Mouse (Mus musculus) small intestine, adult 2 months (tissue): Measurements from ENCODE around the gene H2-DMa. TPM values are rescaled to one million over a fixed set of nuclear protein-coding genes. Genes with fewer than 3 reads are reported as not detected.

Experiments used
- H3K27ac ChIP-seq: fragments of 200-500 bp; 2 replicates; pipeline ENCODE4 v1.5.1; 2012; ENCODE audit warnings: low read depth, low read length, control low read depth, inconsistent platforms; ENCODE audit not compliant: insufficient read depth
- H3K27me3 ChIP-seq: fragments of 200-500 bp; 2 replicates; pipeline ENCODE4 v1.6.1; 2012; ENCODE audit warnings: mild to moderate bottlenecking, moderate library complexity, low read length, inconsistent platforms; ENCODE audit not compliant: control insufficient read depth, insufficient read depth
- H3K36me3 ChIP-seq: fragments of 200-500 bp; 2 replicates; pipeline ENCODE4 v1.6.1; 2012; ENCODE audit warnings: mild to moderate bottlenecking, low read length, control low read depth, inconsistent platforms; ENCODE audit not compliant: control insufficient read depth, insufficient read depth
- H3K4me1 ChIP-seq: fragments of 200-500 bp; 2 replicates; pipeline ENCODE4 v1.6.1; 2012; ENCODE audit warnings: low read length, inconsistent platforms, mixed read lengths; ENCODE audit not compliant: control insufficient read depth, insufficient read depth, insufficient read length
- H3K4me3 ChIP-seq: fragments of 200-500 bp; 2 replicates; pipeline ENCODE4 v1.5.1; 2012; ENCODE audit warnings: low read depth, mild to moderate bottlenecking, control low read depth, inconsistent platforms, low read length, moderate library complexity
- CTCF ChIP-seq: fragments of 200-500 bp; IDR thresholded peaks from 2 replicates; pipeline ENCODE4 v1.5.1; 2012; ENCODE audit warnings: low read depth, mild to moderate bottlenecking, control low read depth, inconsistent platforms, low read length, moderate library complexity, mixed read lengths; ENCODE audit not compliant: insufficient replicate concordance, insufficient read length; ENCODE audit errors: extremely low read depth
- POLR2A ChIP-seq: fragments of 200-500 bp; IDR thresholded peaks from 2 replicates; pipeline ENCODE4 v1.6.1; 2012; ENCODE audit warnings: low read depth, mild to moderate bottlenecking, control low read depth, inconsistent platforms, low read length, moderate library complexity
- WGBS: fragments of 180-500 bp; shearing (Covaris S2); methylation state at CpG from one replicate; pipeline ENCODE4 v1.1.7; 2018; 5-methylcytosine and 5-hydroxymethylcytosine counted together
- polyA plus RNA-seq: library from polyadenylated mRNA; depleted of rRNA; stranded (reverse); fragments of >200 nt; gene quantifications from 2 replicates; pipeline ENCODE4 v1.2.3, GENCODE M21; 2012

Gene H2-DMa
- polyA plus RNA-seq, 1 experiment: 169 TPM

GRCm38 (mm10) chr17:34179019-34179418 is 59.7 kb downstream of the H2-DMa start:
- H3K4me3 ChIP-seq: no peak overlapping the region
- H3K27me3 ChIP-seq: no peaks in the 10 kb centered on the region
- TF ChIP-seq CTCF (no peak), POLR2A (no peak)
- no peak overlapping the region for H3K27ac ChIP-seq
- 53% methylated on average over 6 of the region's 6 CpGs for WGBS
- H3K4me1 ChIP-seq: peaks cover 7% of the 10 kb centered on the region; the same call in 1 of the 2 replicates
- H3K36me3 ChIP-seq: peaks cover 25% of the 10 kb centered on the region

- TF ChIP-seq POLR2A: no peak
- TF ChIP-seq CTCF: no peak
- H3K36me3 ChIP-seq: peaks cover 27% of the 10 kb centered on the region
Measured at GRCm38 (mm10) chr17:34179913-34180859, 60.8 kb downstream of the H2-DMa start.

GRCm38 (mm10) chr17:34183564-34184219 is 64.4 kb downstream of the H2-DMa start:
- Histone ChIP-seq H3K4me1 (peaks cover 12% of the 10 kb centered on the region; the same call in 1 of the 2 replicates), H3K27ac (no peak overlapping the region), H3K4me3 (no peak overlapping the region), H3K27me3 (no peaks in the 10 kb centered on the region), H3K36me3 (peaks cover 27% of the 10 kb centered on the region)
- 61% methylated on average over 15 of the region's 15 CpGs for WGBS
- TF ChIP-seq CTCF: no peak
- TF ChIP-seq POLR2A: no peak

More at GRCm38 (mm10) chr17:34179913-34180859, 60.8 kb downstream of the H2-DMa start:
- Histone ChIP-seq H3K27ac (0 out of 2 replicates have a peak overlapping the region, but pooled peaks have one; percentile 9), H3K27me3 (no peaks in the 10 kb centered on the region), H3K4me3 (no peak overlapping the region), H3K4me1 (peaks cover 9% of the 10 kb centered on the region; the same call in 1 of the 2 replicates)
- WGBS: 57% methylated on average over 13 of the region's 13 CpGs

DNA sequence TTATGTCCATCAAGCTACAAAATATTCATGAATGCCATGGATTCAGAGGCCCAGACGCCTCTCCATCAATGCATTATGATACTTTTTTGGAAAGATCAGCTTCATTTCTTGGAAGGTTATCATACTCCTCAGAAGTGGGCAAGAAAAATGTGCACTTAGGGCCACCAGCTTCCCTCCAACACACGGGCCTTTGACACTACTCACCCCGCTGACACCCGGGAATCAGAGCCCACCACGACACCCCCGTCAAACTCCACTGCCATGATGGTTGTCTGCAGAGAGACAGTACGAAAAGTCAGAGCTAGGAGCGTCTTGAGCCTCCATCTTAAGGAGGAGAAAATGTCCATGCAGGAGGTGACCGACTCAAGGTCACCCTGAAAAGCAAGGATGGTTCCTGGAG is 66.2 kb downstream of the H2-DMa start:
- Histone ChIP-seq H3K36me3 (peaks cover 37% of the 10 kb centered on the region), H3K27ac (no peak overlapping the region), H3K4me1 (peaks cover 26% of the 10 kb centered on the region), H3K4me3 (peak overlapping the region; percentile 78), H3K27me3 (no peaks in the 10 kb centered on the region)
- 93% methylated on average over 9 of the region's 9 CpGs for WGBS
- TF ChIP-seq CTCF (no peak), POLR2A (no peak)

GRCm38 (mm10) chr17:34186885-34187260 is 67.5 kb downstream of the H2-DMa start:
- Histone ChIP-seq H3K36me3 (peaks cover 41% of the 10 kb centered on the region), H3K27me3 (no peaks in the 10 kb centered on the region), H3K4me3 (peak overlapping the region; percentile 78), H3K27ac (peak overlapping the region; percentile 97), H3K4me1 (peaks cover 37% of the 10 kb centered on the region)
- 1% methylated on average over 14 of the region's 14 CpGs for WGBS
- TF ChIP-seq POLR2A: no peak
- TF ChIP-seq CTCF: no peak

GRCm38 (mm10) chr17:34187261-34187916 is 68.0 kb downstream of the H2-DMa start, which contains the start of the genes Tap1 and Psmb9:
Gene Tap1 (plus strand): TSS chr17:34187553.
Gene Psmb9 (minus strand): TSS chr17:34187764.
- WGBS: under 1% methylated on average over 46 of the region's 46 CpGs
- peak within 1 kb of the TSS; percentile 78 for H3K4me3 ChIP-seq
- TF ChIP-seq CTCF (0 out of 2 replicates have a peak, but pooled peaks have one; percentile 9), POLR2A (peak; percentile 82)
- H3K36me3 ChIP-seq: peaks cover 41% of the 10 kb centered on the region
- H3K27me3 ChIP-seq: no peaks in the 10 kb centered on the region
- peak within 1 kb of the TSS; percentile 97 for H3K27ac ChIP-seq
- H3K4me1 ChIP-seq: peaks cover 37% of the 10 kb centered on the region
